Mouse (Mus musculus): ENCODE data around the gene Rad51d. TPM values are rescaled to one million over a fixed set of nuclear protein-coding genes. Genes with fewer than 3 reads are reported as not detected.

Rad51d gene
- polyA plus RNA-seq, 1 experiment from 2014 or later, result 15.2 TPM

- H3K27ac ChIP-seq (ENCODE audit: low read length), result no peak overlapping the region
- 9% methylated on average over 2 of the region's 2 CpGs for WGBS
- peak; percentile 60; the same call in 1 of the 2 replicates for ATAC-seq
Measured at GRCm38 (mm10) chr11:82863059-82863458, 27.4 kb downstream of the Rad51d start.

GRCm38 (mm10) chr11:82862638-82863037, 27.8 kb downstream of the Rad51d start:
- no peak overlapping the region for H3K4me2 ChIP-seq (ENCODE audit: low read length)
- H3K27ac ChIP-seq (ENCODE audit: low read length), result peak overlapping the region; percentile 61
- no peaks in the 10 kb centered on the region for H3K27me3 ChIP-seq (replicated peaks; ENCODE audit: control insufficient read depth, insufficient read depth, low read length)
- no peaks in the 10 kb centered on the region for H3K36me3 ChIP-seq (ENCODE audit: control insufficient read depth, insufficient read depth)
- no peak overlapping the region for H3K9ac ChIP-seq (replicated peaks; ENCODE audit: low read depth, low read length)
- H3K9me3 ChIP-seq (ENCODE audit: control insufficient read depth, low read length), result no peaks in the 10 kb centered on the region
- 12% methylated on average over 9 of the region's 9 CpGs for WGBS
- 0 out of 2 replicates have a peak, but pooled peaks have one; percentile 21 for ATAC-seq
- H3K4me1 ChIP-seq (replicated peaks; ENCODE audit: control insufficient read depth, insufficient read depth, low read length), result peaks cover 22% of the 10 kb centered on the region
- H3K4me3 ChIP-seq (replicated peaks; ENCODE audit: low read length), result no peak overlapping the region

More at GRCm38 (mm10) chr11:82863059-82863458, 27.4 kb downstream of the Rad51d start:
- Histone ChIP-seq H3K4me1 (replicated peaks; ENCODE audit: control insufficient read depth, insufficient read depth, low read length) (peaks cover 25% of the 10 kb centered on the region), H3K4me2 (ENCODE audit: low read length) (no peak overlapping the region), H3K27me3 (replicated peaks; ENCODE audit: control insufficient read depth, insufficient read depth, low read length) (no peaks in the 10 kb centered on the region), H3K9ac (replicated peaks; ENCODE audit: low read depth, low read length) (no peak overlapping the region), H3K9me3 (ENCODE audit: control insufficient read depth, low read length) (no peaks in the 10 kb centered on the region), H3K4me3 (replicated peaks; ENCODE audit: low read length) (no peak overlapping the region), H3K36me3 (ENCODE audit: control insufficient read depth, insufficient read depth) (no peaks in the 10 kb centered on the region)

- H3K4me3 ChIP-seq (replicated peaks; ENCODE audit: low read length), result no peak overlapping the region
- no peaks in the 10 kb centered on the region for H3K27me3 ChIP-seq (replicated peaks; ENCODE audit: control insufficient read depth, insufficient read depth, low read length)
- peaks cover 22% of the 10 kb centered on the region for H3K4me1 ChIP-seq (replicated peaks; ENCODE audit: control insufficient read depth, insufficient read depth, low read length)
- no peak overlapping the region for H3K27ac ChIP-seq (ENCODE audit: low read length)
- 51% methylated on average over 8 of the region's 8 CpGs for WGBS
- H3K4me2 ChIP-seq (ENCODE audit: low read length), result no peak overlapping the region
- ATAC-seq, result no peak
- H3K36me3 ChIP-seq (ENCODE audit: control insufficient read depth, insufficient read depth), result no peaks in the 10 kb centered on the region
- H3K9ac ChIP-seq (replicated peaks; ENCODE audit: low read depth, low read length), result no peak overlapping the region
- no peaks in the 10 kb centered on the region for H3K9me3 ChIP-seq (ENCODE audit: control insufficient read depth, low read length)
Measured at GRCm38 (mm10) chr11:82861558-82861957, 28.9 kb downstream of the Rad51d start.

- H3K27ac ChIP-seq (ENCODE audit: low read length), result no peak overlapping the region
- no peaks in the 10 kb centered on the region for H3K36me3 ChIP-seq (ENCODE audit: control insufficient read depth, insufficient read depth)
- H3K4me3 ChIP-seq (replicated peaks; ENCODE audit: low read length), result no peak overlapping the region
- no peak overlapping the region for H3K9ac ChIP-seq (replicated peaks; ENCODE audit: low read depth, low read length)
- H3K4me2 ChIP-seq (ENCODE audit: low read length), result no peak overlapping the region
- no peak for ATAC-seq
- WGBS, result 83% methylated on average over 6 of the region's 6 CpGs
- peaks cover 28% of the 10 kb centered on the region for H3K4me1 ChIP-seq (replicated peaks; ENCODE audit: control insufficient read depth, insufficient read depth, low read length)
- no peaks in the 10 kb centered on the region for H3K9me3 ChIP-seq (ENCODE audit: control insufficient read depth, low read length)
- H3K27me3 ChIP-seq (replicated peaks; ENCODE audit: control insufficient read depth, insufficient read depth, low read length), result no peaks in the 10 kb centered on the region
Measured at GRCm38 (mm10) chr11:82860759-82861158, 29.7 kb downstream of the Rad51d start.

- Histone ChIP-seq H3K4me1 (replicated peaks; ENCODE audit: control insufficient read depth, insufficient read depth, low read length) (peaks cover 22% of the 10 kb centered on the region), H3K4me2 (ENCODE audit: low read length) (no peak overlapping the region), H3K36me3 (ENCODE audit: control insufficient read depth, insufficient read depth) (no peaks in the 10 kb centered on the region), H3K4me3 (replicated peaks; ENCODE audit: low read length) (no peak overlapping the region), H3K9me3 (ENCODE audit: control insufficient read depth, low read length) (no peaks in the 10 kb centered on the region), H3K27ac (ENCODE audit: low read length) (no peak overlapping the region), H3K9ac (replicated peaks; ENCODE audit: low read depth, low read length) (no peak overlapping the region), H3K27me3 (replicated peaks; ENCODE audit: control insufficient read depth, insufficient read depth, low read length) (no peaks in the 10 kb centered on the region)
- WGBS, result 80% methylated on average over 13 of the region's 13 CpGs
- no peak for ATAC-seq
Measured at GRCm38 (mm10) chr11:82857307-82857848, 33.0 kb downstream of the Rad51d start.

GRCm38 (mm10) chr11:82856032-82856431, 34.4 kb downstream of the Rad51d start:
- Histone ChIP-seq H3K27ac (ENCODE audit: low read length) (peak overlapping the region; percentile 64), H3K9me3 (ENCODE audit: control insufficient read depth, low read length) (no peaks in the 10 kb centered on the region), H3K4me2 (ENCODE audit: low read length) (peak overlapping the region; percentile 24), H3K4me1 (replicated peaks; ENCODE audit: control insufficient read depth, insufficient read depth, low read length) (peaks cover 12% of the 10 kb centered on the region), H3K9ac (replicated peaks; ENCODE audit: low read depth, low read length) (no peak overlapping the region), H3K36me3 (ENCODE audit: control insufficient read depth, insufficient read depth) (no peaks in the 10 kb centered on the region), H3K27me3 (replicated peaks; ENCODE audit: control insufficient read depth, insufficient read depth, low read length) (no peaks in the 10 kb centered on the region), H3K4me3 (replicated peaks; ENCODE audit: low read length) (no peak overlapping the region)
- ATAC-seq, result peak; percentile 89
- WGBS, result 9% methylated on average over 10 of the region's 10 CpGs

GRCm38 (mm10) chr11:82855327-82855973, 35.0 kb downstream of the Rad51d start:
- Histone ChIP-seq H3K4me1 (replicated peaks; ENCODE audit: control insufficient read depth, insufficient read depth, low read length) (peaks cover 13% of the 10 kb centered on the region), H3K4me2 (ENCODE audit: low read length) (no peak overlapping the region), H3K4me3 (replicated peaks; ENCODE audit: low read length) (no peak overlapping the region), H3K9me3 (ENCODE audit: control insufficient read depth, low read length) (no peaks in the 10 kb centered on the region), H3K36me3 (ENCODE audit: control insufficient read depth, insufficient read depth) (no peaks in the 10 kb centered on the region), H3K9ac (replicated peaks; ENCODE audit: low read depth, low read length) (no peak overlapping the region), H3K27me3 (replicated peaks; ENCODE audit: control insufficient read depth, insufficient read depth, low read length) (no peaks in the 10 kb centered on the region), H3K27ac (ENCODE audit: low read length) (no peak overlapping the region; the same call in 1 of the 2 replicates)
- no peak; the same call in 1 of the 2 replicates for ATAC-seq
- 61% methylated on average over 9 of the region's 9 CpGs for WGBS

GRCm38 (mm10) chr11:82854111-82854510, 36.3 kb downstream of the Rad51d start:
- no peak overlapping the region for H3K27ac ChIP-seq (ENCODE audit: low read length)
- no peaks in the 10 kb centered on the region for H3K36me3 ChIP-seq (ENCODE audit: control insufficient read depth, insufficient read depth)
- H3K4me2 ChIP-seq (ENCODE audit: low read length), result no peak overlapping the region
- no peak overlapping the region for H3K9ac ChIP-seq (replicated peaks; ENCODE audit: low read depth, low read length)
- 82% methylated on average over 6 of the region's 6 CpGs for WGBS
- no peaks in the 10 kb centered on the region for H3K27me3 ChIP-seq (replicated peaks; ENCODE audit: control insufficient read depth, insufficient read depth, low read length)
- H3K4me1 ChIP-seq (replicated peaks; ENCODE audit: control insufficient read depth, insufficient read depth, low read length), result peaks cover 17% of the 10 kb centered on the region
- no peaks in the 10 kb centered on the region for H3K9me3 ChIP-seq (ENCODE audit: control insufficient read depth, low read length)
- ATAC-seq, result no peak
- no peak overlapping the region for H3K4me3 ChIP-seq (replicated peaks; ENCODE audit: low read length)

- Histone ChIP-seq H3K4me3 (replicated peaks; ENCODE audit: low read length) (no peak overlapping the region), H3K9ac (replicated peaks; ENCODE audit: low read depth, low read length) (no peak overlapping the region), H3K27ac (ENCODE audit: low read length) (no peak overlapping the region), H3K4me2 (ENCODE audit: low read length) (no peak overlapping the region), H3K4me1 (replicated peaks; ENCODE audit: control insufficient read depth, insufficient read depth, low read length) (peaks cover 17% of the 10 kb centered on the region), H3K9me3 (ENCODE audit: control insufficient read depth, low read length) (no peaks in the 10 kb centered on the region), H3K36me3 (ENCODE audit: control insufficient read depth, insufficient read depth) (no peaks in the 10 kb centered on the region), H3K27me3 (replicated peaks; ENCODE audit: control insufficient read depth, insufficient read depth, low read length) (no peaks in the 10 kb centered on the region)
- ATAC-seq, result no peak
- WGBS, result 85% methylated on average over 7 of the region's 7 CpGs
Measured at GRCm38 (mm10) chr11:82852958-82853357, 37.5 kb downstream of the Rad51d start.
